In genomic region chr11:117353126-117353525, GRCm38 (mm10) we compare ENCODE assay signal across 22 mouse cellular contexts.
DNase-seq lines count a peak whose midpoint lies in the region; TF ChIP-seq lines count a peak whose summit lies in the region.
"Had no signal": no experiment of that assay in that cellular context is flagged by ENCODE, and none has a peak within 500 bp of the region (broad histone marks: within the 10 kb centered on the region; RNA-seq: fewer than 3 reads in every experiment).

No protein-coding gene starts in this region.

- H3K79me3 ChIP-seq in C2C12 (ENCODE audit: low read depth): peaks cover 55% of the 10 kb centered on the region

- no peak for TF ChIP-seq CTCF in C2C12 (IDR thresholded peaks at IDR 0.05; ENCODE audit: control insufficient read depth, insufficient read depth, insufficient read length)
- TF ChIP-seq CTCF in cerebellum, adult 2 months (IDR thresholded peaks at IDR 0.05; ENCODE audit: borderline replicate concordance, insufficient read depth, low read depth, low read length): no peak

- intact Hi-C loops in heart, postnatal 10 days (cut with DNase I): no loop called here

- no peak overlapping the region for H3ac ChIP-seq in C2C12 (ENCODE audit: control insufficient read depth, insufficient read length, low read depth)

- no peak overlapping the region for H3K4me3 ChIP-seq in C2C12 (ENCODE audit: insufficient read depth, poor library complexity, severe bottlenecking)
- H3K4me3 ChIP-seq in cerebellum, adult 2 months (replicated peaks; ENCODE audit: insufficient read depth, low read depth, low read length): no peak overlapping the region
- H3K4me3 ChIP-seq: embryonic facial prominence, embryonic 15.5 days; erythroblast, embryonic 14.5 days; forebrain, embryonic 10.5 days; gastrocnemius, adult 2 months; heart, embryonic 10.5 days; hindbrain, embryonic 13.5 days had no signal

- H3K27ac ChIP-seq in cerebellum, adult 2 months (ENCODE audit: insufficient read depth, low read length): no peak overlapping the region
- H3K27ac ChIP-seq: embryonic facial prominence, embryonic 15.5 days; forebrain, embryonic 10.5 days; heart, embryonic 10.5 days; hindbrain, embryonic 13.5 days; hindbrain, postnatal 0 days had no signal

- WGBS in cerebellum, adult 2 months: 91% methylated on average over 11 of the region's 11 CpGs

- H3K79me2 ChIP-seq in C2C12 (ENCODE audit: control insufficient read depth, insufficient read depth): peaks cover 80% of the 10 kb centered on the region

- DNase-seq in heart, adult 11 months: peak; percentile 94
- DNase-seq in heart, postnatal 10 days: no peak
- peak; percentile 36 for DNase-seq in ZHBTc4 (ENCODE audit: low read depth, low spot score)
- DNase-seq in layer of hippocampus, postnatal 10 days (ENCODE audit: low spot score in 2 of 2): no peak
- DNase-seq in right cerebral cortex, postnatal 4 days: no peak
- DNase-seq in cerebellum, adult 2 months: no peak
- DNase-seq: cerebellum, adult 8-10 months; cerebellum, postnatal 14 days; embryo, embryonic 11 days; gastrocnemius, adult 2 months; gastrocnemius, postnatal 36 days; heart, adult 18-20 months; heart, postnatal 14 days; kidney, adult 11 months had no signal

- no peak for TF ChIP-seq POLR2A in cerebellum, adult 2 months (IDR thresholded peaks at IDR 0.05; ENCODE audit: borderline replicate concordance, insufficient read depth, low read length)

- no peaks in the 10 kb centered on the region for H3K27me3 ChIP-seq in C2C12 (ENCODE audit: control insufficient read depth, insufficient read depth, insufficient read length)
- H3K27me3 ChIP-seq in cerebellum, adult 2 months (ENCODE audit: control insufficient read depth, insufficient read depth, low read length): no peaks in the 10 kb centered on the region
- H3K27me3 ChIP-seq: CH12.LX; embryonic facial prominence, embryonic 15.5 days; hindbrain, embryonic 13.5 days had no signal

- peaks cover 70% of the 10 kb centered on the region for H3K36me3 ChIP-seq in C2C12 (ENCODE audit: control insufficient read depth, insufficient read depth)

- H3K4me1 ChIP-seq in cerebellum, adult 2 months (ENCODE audit: control insufficient read depth, insufficient read depth, low read length): no peaks in the 10 kb centered on the region

TF ChIP-seq in C2C12, 6 proteins besides CTCF, POLR2A, EP300 and RAD21:
- TF ChIP-seq USF1 (IDR thresholded peaks at IDR 0.05; ENCODE audit: low read depth) (no peak), FOSL1 (IDR thresholded peaks at IDR 0.05; ENCODE audit: insufficient read depth, low read length, poor library complexity, severe bottlenecking) (peak; percentile 73), CEBPB (IDR thresholded peaks at IDR 0.05; ENCODE audit: low read depth) (no peak), MAX (IDR thresholded peaks at IDR 0.05) (no peak), MYOD1 (IDR thresholded peaks at IDR 0.05; ENCODE audit: control insufficient read depth, insufficient read length, low read depth) (peak; percentile 46), MYOG (IDR thresholded peaks at IDR 0.05; ENCODE audit: control insufficient read depth, extremely low read depth, insufficient read length) (no peak)

Comparison
In these comparisons a context has a peak if more than half of its experiments do, and no peak if none do; other contexts are left out.
1. DNase-seq: peak in heart, adult 11 months (single experiment) and ZHBTc4 (single experiment); none in heart, postnatal 10 days (0 of 2), layer of hippocampus, postnatal 10 days (0 of 2), right cerebral cortex, postnatal 4 days (single experiment) and cerebellum, adult 2 months (0 of 2).